Mouse (Mus musculus) forebrain, embryonic 14.5 days (tissue): ENCODE data around the gene Myo6. TPM values are rescaled to one million over a fixed set of nuclear protein-coding genes. Genes with fewer than 3 reads are reported as not detected.

ENCODE experiments used
- ATAC-seq: fragments of 200-750 bp; cut with Nextera tagmentation; 2 replicates; pipeline ENCODE4 v1.8.0; 2017; ENCODE audit warnings: mild to moderate bottlenecking, moderate library complexity
- DNase-seq: peaks from one replicate; pipeline ENCODE4 v3.0.0-alpha.2; 2015; ENCODE audit warnings: low spot score
- H3K27ac ChIP-seq: fragments of 300-500 bp; sonication (generic); 2 replicates; pipeline ENCODE4 v1.5.1; 2014; ENCODE audit warnings: low read depth, mild to moderate bottlenecking, control low read depth, low read length, moderate library complexity
- H3K27me3 ChIP-seq: fragments of 300-500 bp; sonication (generic); replicated peaks from 2 replicates; pipeline ENCODE4 v1.6.1; 2014; ENCODE audit warnings: low read length, control low read depth, mixed read lengths; ENCODE audit not compliant: control insufficient read depth, insufficient read depth
- H3K36me3 ChIP-seq: fragments of 300-500 bp; sonication (generic); 2 replicates; pipeline ENCODE4 v1.6.1; 2014; ENCODE audit warnings: low read length, control low read depth; ENCODE audit not compliant: control insufficient read depth, insufficient read depth
- H3K4me1 ChIP-seq: fragments of 300-500 bp; sonication (generic); 2 replicates; pipeline ENCODE4 v1.6.1; 2014; ENCODE audit warnings: antibody characterized with exemption, low read length, control low read depth; ENCODE audit not compliant: control insufficient read depth, insufficient read depth
- H3K4me2 ChIP-seq: fragments of 300-500 bp; sonication (generic); 2 replicates; pipeline ENCODE4 v1.6.1; 2014; ENCODE audit warnings: mild to moderate bottlenecking, control low read depth, low read length
- H3K4me3 ChIP-seq: fragments of 300-500 bp; sonication (generic); 2 replicates; pipeline ENCODE4 v1.5.1; 2014; ENCODE audit warnings: low read depth, low read length, control low read depth
- H3K9ac ChIP-seq: fragments of 300-500 bp; sonication (generic); 2 replicates; pipeline ENCODE4 v1.6.1; 2014; ENCODE audit warnings: mild to moderate bottlenecking, low read length, control low read depth, moderate library complexity
- H3K9me3 ChIP-seq: fragments of 300-500 bp; sonication (generic); replicated peaks from 2 replicates; pipeline ENCODE4 v1.6.1; 2016; ENCODE audit warnings: low read length, control low read depth, mixed read lengths; ENCODE audit not compliant: control insufficient read depth
- WGBS: fragments of 180-500 bp; shearing (Covaris S2); extraction: QIAGEN DNeasy Blood & Tissue Kit; methylation state at CpG from one replicate; pipeline ENCODE4 v1.1.7; 2014; 5-methylcytosine and 5-hydroxymethylcytosine counted together
- polyA plus RNA-seq: library from polyadenylated mRNA; unstranded; fragments of >200 nt; fragmentation: Nextera tagmentation; extraction: Ambion mirVana; gene quantifications from 2 replicates; pipeline ENCODE4 v1.2.1, GENCODE M21; 2014

Myo6 gene
- polyA plus RNA-seq, 1 experiment from 2014 or later: 10.2 TPM

GRCm38 (mm10) chr9:80338026-80338425 lies 173.2 kb downstream of the Myo6 start:
- H3K9ac ChIP-seq: no peak overlapping the region
- no peak for ATAC-seq

GRCm38 (mm10) chr9:80340927-80341326 lies 176.1 kb downstream of the Myo6 start:
- DNase-seq (peak; percentile 69), ATAC-seq (peak; percentile 46; the same call in 1 of the 2 replicates)
- Histone ChIP-seq H3K4me3 (no peak overlapping the region), H3K4me2 (no peak overlapping the region), H3K27me3 (no peaks in the 10 kb centered on the region), H3K36me3 (no peaks in the 10 kb centered on the region), H3K4me1 (no peaks in the 10 kb centered on the region), H3K9ac (no peak overlapping the region), H3K9me3 (no peaks in the 10 kb centered on the region), H3K27ac (no peak overlapping the region)
- WGBS: 14% methylated on average over 1 of the region's 1 CpGs

More at GRCm38 (mm10) chr9:80338026-80338425, 173.2 kb downstream of the Myo6 start:
- H3K27me3 ChIP-seq: no peaks in the 10 kb centered on the region
- 87% methylated on average over 6 of the region's 6 CpGs for WGBS
- H3K36me3 ChIP-seq: no peaks in the 10 kb centered on the region
- no peaks in the 10 kb centered on the region for H3K9me3 ChIP-seq
- no peak for DNase-seq
- no peak overlapping the region for H3K4me2 ChIP-seq
- H3K27ac ChIP-seq: no peak overlapping the region
- no peak overlapping the region for H3K4me3 ChIP-seq
- H3K4me1 ChIP-seq: no peaks in the 10 kb centered on the region; the same call in 1 of the 2 replicates

GRCm38 (mm10) chr9:80341756-80342155 lies 176.9 kb downstream of the Myo6 start:
- H3K9ac ChIP-seq: no peak overlapping the region
- ATAC-seq: no peak
- H3K4me2 ChIP-seq: no peak overlapping the region
- H3K27me3 ChIP-seq: no peaks in the 10 kb centered on the region
- no peaks in the 10 kb centered on the region for H3K9me3 ChIP-seq
- H3K4me3 ChIP-seq: no peak overlapping the region
- WGBS: 96% methylated on average over 16 of the region's 16 CpGs
- no peak for DNase-seq
- no peak overlapping the region for H3K27ac ChIP-seq
- no peaks in the 10 kb centered on the region for H3K4me1 ChIP-seq
- no peaks in the 10 kb centered on the region for H3K36me3 ChIP-seq

- Histone ChIP-seq H3K9ac (no peak overlapping the region), H3K27me3 (no peaks in the 10 kb centered on the region), H3K4me1 (no peaks in the 10 kb centered on the region), H3K36me3 (no peaks in the 10 kb centered on the region), H3K4me3 (no peak overlapping the region), H3K27ac (no peak overlapping the region), H3K4me2 (no peak overlapping the region), H3K9me3 (no peaks in the 10 kb centered on the region)
- DNase-seq (no peak), ATAC-seq (no peak)
- WGBS: 90% methylated on average over 6 of the region's 6 CpGs
Measured at GRCm38 (mm10) chr9:80342520-80342919, 177.7 kb downstream of the Myo6 start.

GRCm38 (mm10) chr9:80344451-80345000 lies 179.7 kb downstream of the Myo6 start:
- Histone ChIP-seq H3K4me2 (no peak overlapping the region), H3K27me3 (no peaks in the 10 kb centered on the region), H3K4me1 (no peaks in the 10 kb centered on the region), H3K27ac (no peak overlapping the region), H3K9me3 (no peaks in the 10 kb centered on the region), H3K4me3 (no peak overlapping the region), H3K9ac (no peak overlapping the region), H3K36me3 (no peaks in the 10 kb centered on the region)
- 92% methylated on average over 6 of the region's 6 CpGs for WGBS
- no peak for DNase-seq
- ATAC-seq: no peak

- DNase-seq: no peak
- H3K4me1 ChIP-seq: no peaks in the 10 kb centered on the region
- peak overlapping the region; percentile 0; the same call in 1 of the 2 replicates for H3K4me3 ChIP-seq
- no peak overlapping the region for H3K9ac ChIP-seq
- no peaks in the 10 kb centered on the region for H3K27me3 ChIP-seq
- H3K9me3 ChIP-seq: no peaks in the 10 kb centered on the region
- ATAC-seq: no peak
- no peak overlapping the region for H3K27ac ChIP-seq
- peak overlapping the region; percentile 43 for H3K4me2 ChIP-seq
- 28% methylated on average over 7 of the region's 7 CpGs for WGBS
- H3K36me3 ChIP-seq: no peaks in the 10 kb centered on the region
Measured at GRCm38 (mm10) chr9:80351295-80351677, 186.5 kb downstream of the Myo6 start.

GRCm38 (mm10) chr9:80351678-80352331 lies 187.0 kb downstream of the Myo6 start:
- Histone ChIP-seq H3K9me3 (no peaks in the 10 kb centered on the region), H3K4me3 (peak overlapping the region; percentile 0; the same call in 1 of the 2 replicates), H3K27ac (no peak overlapping the region), H3K9ac (no peak overlapping the region), H3K36me3 (no peaks in the 10 kb centered on the region), H3K4me2 (peak overlapping the region; percentile 43), H3K4me1 (no peaks in the 10 kb centered on the region), H3K27me3 (no peaks in the 10 kb centered on the region)
- ATAC-seq (peak; percentile 87), DNase-seq (peak; percentile 68)
- 10% methylated on average over 20 of the region's 20 CpGs for WGBS

- Histone ChIP-seq H3K9me3 (no peaks in the 10 kb centered on the region), H3K4me3 (no peak overlapping the region), H3K4me1 (no peaks in the 10 kb centered on the region), H3K4me2 (no peak overlapping the region), H3K9ac (no peak overlapping the region), H3K27ac (no peak overlapping the region), H3K27me3 (no peaks in the 10 kb centered on the region), H3K36me3 (no peaks in the 10 kb centered on the region)
- DNase-seq (no peak), ATAC-seq (no peak)
Measured at GRCm38 (mm10) chr9:80360063-80360462, 195.2 kb downstream of the Myo6 start.
